Mouse (Mus musculus): Measurements from ENCODE around the gene Tmprss9.

DNA sequence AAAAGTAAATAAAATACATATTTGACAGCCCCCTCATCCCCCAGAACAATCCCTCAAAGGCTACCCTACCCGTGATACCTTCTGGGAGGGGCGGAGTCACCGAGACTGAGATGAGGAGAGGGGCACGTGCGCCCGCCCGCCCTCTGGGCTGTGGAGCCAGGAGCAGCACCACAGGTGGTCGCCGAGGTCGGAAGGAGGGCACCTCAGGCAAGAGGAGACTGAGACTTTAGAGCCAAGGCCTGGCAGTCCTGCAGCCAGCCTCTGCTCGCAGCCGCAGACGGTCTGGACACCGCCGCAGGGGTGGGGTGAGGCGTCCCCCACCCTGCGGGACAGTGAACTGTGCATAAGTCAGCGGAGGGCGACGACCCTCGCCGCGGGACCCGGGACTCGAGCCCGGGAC, 60.0 kb downstream of the Tmprss9 start:
- TF ChIP-seq GATA1 (IDR thresholded peaks at IDR 0.05; ENCODE audit: low read length) (no peak), TAL1 (IDR thresholded peaks at IDR 0.05; ENCODE audit: low read length) (no peak)

Measured in erythroblast, embryonic 14.5 days (primary cell).